Mouse (Mus musculus) thymus, postnatal 4 days (tissue): ENCODE results near the gene Sapcd1.
"Not testable (repeated sequence)": the region's sequence is repeated elsewhere in the genome, so short reads cannot be mapped to it uniquely, and the experiment has no call there.

Experiments
- DNase-seq: peaks from one replicate; pipeline ENCODE4 v3.0.0; 2021

Gene Sapcd1

GRCm38 (mm10) chr17:35004075-35004717 lies 23.6 kb downstream of the Sapcd1 start:
- no peak for DNase-seq

- no peak for DNase-seq
Measured at GRCm38 (mm10) chr17:35003022-35003838, 24.6 kb downstream of the Sapcd1 start.

- DNase-seq: no peak
Measured at GRCm38 (mm10) chr17:35002153-35002865, 25.5 kb downstream of the Sapcd1 start.

- DNase-seq: peak; percentile 64
Measured at GRCm38 (mm10) chr17:35001452-35002152, 26.2 kb downstream of the Sapcd1 start.

- DNase-seq: peak; percentile 86
Measured at GRCm38 (mm10) chr17:35000717-35001451, 26.9 kb downstream of the Sapcd1 start, which contains the start of gene Vars. Vars (plus strand) TSS chr17:35000987.

- DNase-seq: not testable (repeated sequence)
Measured at GRCm38 (mm10) chr17:34999871-35000716, 27.7 kb downstream of the Sapcd1 start.

GRCm38 (mm10) chr17:34998526-34999430 lies 29.0 kb downstream of the Sapcd1 start:
- no peak for DNase-seq

- DNase-seq: no peak
Measured at GRCm38 (mm10) chr17:34997142-34997483, 30.7 kb downstream of the Sapcd1 start.

- no peak for DNase-seq
Measured at GRCm38 (mm10) chr17:34996411-34997141, 31.2 kb downstream of the Sapcd1 start.

GRCm38 (mm10) chr17:34995927-34996326 lies 31.9 kb downstream of the Sapcd1 start:
- not testable (repeated sequence) for DNase-seq

- DNase-seq: not testable (repeated sequence)
Measured at GRCm38 (mm10) chr17:34995192-34995591, 32.6 kb downstream of the Sapcd1 start.

- no peak for DNase-seq
Measured at GRCm38 (mm10) chr17:34994751-34995150, 33.1 kb downstream of the Sapcd1 start.

GRCm38 (mm10) chr17:34984218-34984617 lies 43.6 kb downstream of the Sapcd1 start:
- DNase-seq: no peak

GRCm38 (mm10) chr17:34982328-34982727 lies 45.5 kb downstream of the Sapcd1 start:
- DNase-seq: no peak

- DNase-seq: peak; percentile 92
Measured at GRCm38 (mm10) chr17:34981690-34982180, 46.1 kb downstream of the Sapcd1 start, which contains the start of gene Lsm2. Lsm2 (plus strand) TSS chr17:34981862.

- no peak for DNase-seq
Measured at GRCm38 (mm10) chr17:34980655-34981054, 47.2 kb downstream of the Sapcd1 start.

- no peak for DNase-seq
Measured at GRCm38 (mm10) chr17:34979631-34980030, 48.2 kb downstream of the Sapcd1 start.

- DNase-seq: no peak
Measured at GRCm38 (mm10) chr17:34978239-34978638, 49.6 kb downstream of the Sapcd1 start.

- no peak for DNase-seq
Measured at GRCm38 (mm10) chr17:34977000-34977399, 50.8 kb downstream of the Sapcd1 start.
